Mouse (Mus musculus): Measurements from ENCODE around the gene Twist2.

GRCm38 (mm10) chr1:91844236-91844635 is 43.0 kb downstream of the Twist2 start:
- TF ChIP-seq CTCF (IDR thresholded peaks at IDR 0.05; ENCODE audit: control insufficient read depth, insufficient read depth, low read length), result no peak
- no peak for TF ChIP-seq POLR2A (IDR thresholded peaks at IDR 0.05; ENCODE audit: borderline replicate concordance, control insufficient read depth, low read depth, low read length)

All from bone marrow, adult 2 months (tissue).